Comparison of ENCODE assay signal across 7 mouse cellular contexts in the genomic region with DNA sequence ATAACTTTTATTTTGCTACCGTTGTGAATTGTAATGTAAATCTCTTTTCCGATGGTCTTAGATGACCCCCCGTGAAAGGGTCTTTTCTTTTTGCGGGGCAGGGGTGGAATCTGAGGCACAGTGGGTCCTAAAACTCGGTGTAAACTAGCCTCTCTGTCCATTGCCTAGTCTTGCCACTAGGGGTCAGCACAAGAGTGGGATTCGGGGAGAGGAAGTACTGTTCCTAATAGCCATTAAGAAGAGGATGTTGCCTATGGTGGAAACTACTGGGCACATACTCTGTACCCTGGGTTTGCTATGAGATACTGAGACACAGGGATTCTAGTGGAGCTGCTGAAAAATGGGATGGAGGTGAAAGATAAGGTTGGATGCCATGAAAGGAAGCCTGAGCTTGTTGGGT. TPM values are rescaled to one million over a fixed set of nuclear protein-coding genes. Genes with fewer than 3 reads are reported as not detected.
DNase-seq lines count a peak whose midpoint lies in the region; ATAC-seq and TF ChIP-seq lines count a peak whose summit lies in the region.

No protein-coding gene starts in this region.

- H3K4me1 ChIP-seq in lung, embryonic 16.5 days (replicated peaks; ENCODE audit: control insufficient read depth, insufficient read depth, low read length) = peaks cover 2% of the 10 kb centered on the region
- no peaks in the 10 kb centered on the region for H3K4me1 ChIP-seq in small intestine, adult 2 months (ENCODE audit: control insufficient read depth, insufficient read depth, insufficient read length, low read length)

- WGBS in lung, embryonic 16.5 days = 41% methylated on average over 6 of the region's 6 CpGs
- WGBS in small intestine, adult 2 months = 34% methylated on average over 6 of the region's 6 CpGs

- no peaks in the 10 kb centered on the region for H3K9me3 ChIP-seq in lung, embryonic 16.5 days (ENCODE audit: control insufficient read depth, low read length)

- no peak overlapping the region for H3K27ac ChIP-seq in lung, embryonic 16.5 days (ENCODE audit: low read length)
- H3K27ac ChIP-seq in small intestine, adult 2 months (ENCODE audit: insufficient read depth, low read depth, low read length) = no peak overlapping the region

- peak; percentile 46; the same call in 1 of the 2 replicates for TF ChIP-seq CTCF in small intestine, adult 2 months (IDR thresholded peaks at IDR 0.05; ENCODE audit: extremely low read depth, insufficient read length, insufficient replicate concordance, low read depth, low read length)

- peak; percentile 95 for ATAC-seq in common myeloid progenitor, adult 5-6 weeks (replicated peaks; ENCODE audit: low read depth, poor library complexity, severe bottlenecking)
- peak; percentile 59; the same call in 1 of the 2 replicates for ATAC-seq in lung, embryonic 16.5 days (ENCODE audit: low read depth)

- no peak overlapping the region for H3K9ac ChIP-seq in lung, embryonic 16.5 days (ENCODE audit: low read length)

- H3K36me3 ChIP-seq in lung, embryonic 16.5 days (ENCODE audit: control insufficient read depth, insufficient read depth, low read length) = no peaks in the 10 kb centered on the region
- no peaks in the 10 kb centered on the region for H3K36me3 ChIP-seq in small intestine, adult 2 months (ENCODE audit: control insufficient read depth, insufficient read depth, low read length)

- DNase-seq in B cell, adult 2 months = peak; percentile 38 to 40
- peak; percentile 49 for DNase-seq in ES-CJ7 (ENCODE audit: low read depth, low spot score)
- peak; percentile 30 to 54 for DNase-seq in heart, adult 9 months (ENCODE audit: low spot score in 2 of 2)
- DNase-seq in layer of hippocampus, adult 18-20 months (ENCODE audit: low spot score in 2 of 2) = peak; percentile 16 to 49

- no peak overlapping the region for H3K4me3 ChIP-seq in lung, embryonic 16.5 days (ENCODE audit: low read length)
- no peak overlapping the region for H3K4me3 ChIP-seq in small intestine, adult 2 months (ENCODE audit: low read depth, low read length)

- TF ChIP-seq POLR2A in small intestine, adult 2 months (IDR thresholded peaks at IDR 0.05; ENCODE audit: low read depth, low read length) = no peak

- H3K4me2 ChIP-seq in lung, embryonic 16.5 days (ENCODE audit: low read depth, low read length) = no peak overlapping the region

- H3K27me3 ChIP-seq in lung, embryonic 16.5 days (ENCODE audit: control insufficient read depth, insufficient read depth, low read depth, low read length) = peaks cover 3% of the 10 kb centered on the region
- no peaks in the 10 kb centered on the region for H3K27me3 ChIP-seq in small intestine, adult 2 months (ENCODE audit: control insufficient read depth, insufficient read depth, low read length)

RNA-seq across cellular contexts. Expression of gene Stard8, which starts 13.5 kb away (rescaled TPM):
- total RNA-seq in common myeloid progenitor, adult 5-6 weeks (2017) = 3.6 and 4.0 TPM in 2 replicates
- total RNA-seq in layer of hippocampus, adult 18-20 months (2021) = 1 to 10 TPM; 8.9 to 10.0 TPM
- 18.5 and 19.2 TPM in 2 replicates for polyA plus RNA-seq in lung, embryonic 16.5 days (2015; fragmentation: Nextera tagmentation; extraction: Ambion mirVana)
- 2.5 and 3.7 TPM in 2 replicates for polyA plus RNA-seq in small intestine, adult 2 months (2012; rRNA removed)

RNA-seq across cellular contexts. Expression of gene Yipf6, which starts 53.5 kb away (rescaled TPM):
- total RNA-seq in common myeloid progenitor, adult 5-6 weeks (2017) = 24.9 and 29.6 TPM in 2 replicates
- total RNA-seq in layer of hippocampus, adult 18-20 months (2021) = 10 to 100 TPM; 39.6 to 41.1 TPM
- polyA plus RNA-seq in lung, embryonic 16.5 days (2015; fragmentation: Nextera tagmentation; extraction: Ambion mirVana) = 37.5 and 38.2 TPM in 2 replicates
- polyA plus RNA-seq in small intestine, adult 2 months (2012; rRNA removed) = 4.2 and 8.0 TPM in 2 replicates
